Mouse (Mus musculus) E14TG2a.4 (cell line): ENCODE data around the gene Rcan3.

Experiments used
- CTCF ChIP-seq: conservative IDR thresholded peaks from 2 replicates; pipeline ENCODE4 v1.5.1; 2014; ENCODE audit warnings: low read length
- NANOG ChIP-seq: IDR thresholded peaks from 2 replicates; pipeline ENCODE4 v1.6.1; 2014; ENCODE audit warnings: borderline replicate concordance, low read length, mixed read lengths

DNA sequence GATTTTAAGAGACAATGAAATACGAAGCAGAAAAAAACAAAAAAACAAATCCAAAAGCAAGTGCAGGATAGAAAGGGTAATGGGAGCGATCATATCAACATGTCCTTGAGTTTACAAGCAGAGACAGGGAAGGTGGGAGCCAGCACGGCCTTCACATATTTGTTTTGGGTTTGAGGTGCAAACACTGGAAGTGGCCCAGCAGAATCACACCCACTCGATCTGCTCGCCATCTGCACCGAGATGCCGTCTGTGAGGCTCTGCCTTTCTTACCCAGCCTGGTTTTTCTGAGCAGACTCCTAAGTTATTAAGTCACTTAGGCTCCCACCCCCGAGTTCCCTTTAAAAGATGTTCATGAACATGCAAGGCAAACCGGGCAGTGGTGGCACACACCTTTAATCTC is 8.0 kb downstream of the Rcan3 start:
- no peak for TF ChIP-seq CTCF
- no peak for TF ChIP-seq NANOG
